Mouse (Mus musculus): Measurements from ENCODE around the gene Hmgn2.
"Not testable (repeated sequence)": the region's sequence is repeated elsewhere in the genome, so short reads cannot be mapped to it uniquely, and the experiment has no call there.

Hmgn2 gene

GRCm38 (mm10) chr4:133968150-133968921, at the start of gene Hmgn2:
Gene Hmgn2 (minus strand): TSS chr4:133968650.
- peak; percentile 69 for DNase-seq

- DNase-seq = no peak
Observed at GRCm38 (mm10) chr4:134017201-134017865, 48.9 kb upstream of the Hmgn2 start.

DNA sequence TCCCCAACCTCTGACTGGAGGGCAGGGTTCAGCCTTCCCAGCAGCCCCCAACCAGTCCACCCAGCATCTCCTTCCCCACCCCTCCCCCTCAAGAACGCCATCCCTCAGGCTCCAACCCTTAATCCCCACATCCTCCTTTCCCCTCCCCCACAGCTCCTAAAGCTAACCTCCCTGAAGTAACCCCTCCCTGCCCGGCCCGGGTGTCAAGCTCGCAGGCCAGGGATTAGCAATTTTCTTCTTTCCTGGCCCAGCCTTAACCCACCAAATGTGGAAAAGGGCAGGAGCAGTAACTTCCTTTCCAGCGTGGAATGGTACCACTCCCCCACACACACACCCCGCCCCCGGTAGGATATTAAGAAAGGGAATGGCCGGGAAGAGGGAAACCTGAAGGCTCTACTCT, 48.3 kb upstream of the Hmgn2 start:
- DNase-seq = no peak

GRCm38 (mm10) chr4:134016208-134016607, 47.8 kb upstream of the Hmgn2 start:
- DNase-seq = no peak

- DNase-seq = peak; percentile 69
Observed at GRCm38 (mm10) chr4:134012858-134013528, 44.5 kb upstream of the Hmgn2 start.

- no peak for DNase-seq
Observed at GRCm38 (mm10) chr4:134011450-134012414, 43.3 kb upstream of the Hmgn2 start.

DNA sequence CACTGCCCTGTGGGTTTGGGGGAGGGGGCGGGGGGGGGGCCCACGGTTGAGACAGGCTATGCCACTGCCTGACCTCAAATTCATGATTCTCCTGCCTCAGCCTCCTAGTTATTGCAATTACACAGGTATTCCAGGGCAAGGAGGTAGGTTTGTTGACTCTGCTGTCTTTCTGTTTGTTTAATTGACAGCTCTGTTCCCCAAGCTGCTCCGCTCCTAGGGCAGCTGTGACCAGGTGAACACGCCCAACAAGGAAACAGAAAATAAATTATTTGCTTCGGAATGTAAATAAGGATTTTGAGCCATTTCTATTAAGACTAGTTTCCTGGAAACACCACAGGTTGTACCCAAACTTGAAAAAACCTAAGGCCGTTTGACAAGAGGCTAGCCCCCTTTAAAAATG, 41.3 kb upstream of the Hmgn2 start:
- no peak for DNase-seq

- no peak for DNase-seq
Observed at GRCm38 (mm10) chr4:134006845-134007244, 38.4 kb upstream of the Hmgn2 start.

- no peak for DNase-seq
Observed at GRCm38 (mm10) chr4:134005581-134006358, 37.3 kb upstream of the Hmgn2 start.

DNA sequence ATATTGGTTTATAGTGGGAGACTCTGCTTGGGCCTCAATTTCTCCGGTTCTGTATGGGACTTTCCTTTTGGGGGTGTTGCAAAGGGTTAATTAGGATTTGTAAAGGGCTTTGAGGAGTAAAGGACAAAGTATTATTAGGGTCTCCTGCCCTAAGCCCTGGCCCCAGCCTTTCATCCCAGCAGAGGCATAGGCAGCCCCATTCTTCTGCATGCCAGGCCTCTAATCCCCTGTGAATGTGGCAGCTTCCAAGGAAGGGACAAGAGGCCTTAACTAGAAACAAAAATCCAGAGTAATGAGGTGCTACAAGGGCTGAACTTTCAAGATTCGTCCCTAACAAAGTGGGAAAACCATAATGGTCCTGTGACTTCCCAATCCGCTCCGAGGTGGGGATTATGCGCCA, 34.5 kb upstream of the Hmgn2 start:
- DNase-seq = no peak

DNA sequence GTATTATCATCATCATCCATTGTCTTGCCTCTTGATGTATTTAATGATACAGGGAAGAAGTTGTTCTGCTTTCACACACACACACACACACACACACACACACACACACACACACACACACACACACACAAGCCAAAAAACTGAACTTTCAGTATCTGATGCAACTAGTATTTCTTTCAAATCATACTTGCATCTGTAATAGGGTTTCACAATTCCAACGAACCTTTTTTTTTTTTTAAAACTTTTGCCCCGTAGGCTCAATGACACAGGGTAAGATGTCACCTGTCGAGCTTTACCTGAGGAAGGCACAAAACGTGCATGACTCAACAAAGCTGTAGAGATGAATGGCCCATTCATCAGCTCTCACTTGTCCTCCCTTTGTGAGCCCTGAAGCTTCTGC, 33.8 kb upstream of the Hmgn2 start:
- no peak for DNase-seq

GRCm38 (mm10) chr4:134001710-134002109, 33.3 kb upstream of the Hmgn2 start:
- no peak for DNase-seq

GRCm38 (mm10) chr4:134000466-134001438, 32.3 kb upstream of the Hmgn2 start, which contains the start of gene Dhdds:
Gene Dhdds (minus strand): TSS chr4:134000918.
- DNase-seq = peak; percentile 97

GRCm38 (mm10) chr4:133994697-133995096, 26.2 kb upstream of the Hmgn2 start:
- no peak for DNase-seq

GRCm38 (mm10) chr4:133991087-133991660, 22.7 kb upstream of the Hmgn2 start:
- DNase-seq = no peak

DNA sequence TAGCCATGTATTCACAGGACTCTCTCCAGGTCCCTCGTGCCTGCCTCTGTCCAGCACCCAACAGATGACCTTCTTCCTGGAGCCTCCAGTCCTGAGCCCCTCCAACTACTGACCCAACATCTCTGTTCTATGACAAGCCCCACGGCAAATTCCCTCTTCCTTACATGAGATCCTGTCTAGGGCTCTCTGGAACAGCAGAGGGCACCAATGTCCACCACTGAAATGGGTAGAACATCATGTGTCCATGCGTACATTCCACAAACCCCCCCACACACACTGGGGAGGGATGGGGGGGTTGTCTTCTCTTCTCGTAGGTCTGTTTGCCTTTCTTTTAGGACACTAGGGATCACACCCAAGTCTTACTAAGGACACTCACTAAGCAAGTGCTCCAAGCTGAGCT, 21.6 kb upstream of the Hmgn2 start:
- DNase-seq = no peak

- DNase-seq = not testable (repeated sequence)
Observed at GRCm38 (mm10) chr4:133988289-133988688, 19.8 kb upstream of the Hmgn2 start.

- DNase-seq = no peak
Observed at GRCm38 (mm10) chr4:133982936-133983335, 14.5 kb upstream of the Hmgn2 start.

DNA sequence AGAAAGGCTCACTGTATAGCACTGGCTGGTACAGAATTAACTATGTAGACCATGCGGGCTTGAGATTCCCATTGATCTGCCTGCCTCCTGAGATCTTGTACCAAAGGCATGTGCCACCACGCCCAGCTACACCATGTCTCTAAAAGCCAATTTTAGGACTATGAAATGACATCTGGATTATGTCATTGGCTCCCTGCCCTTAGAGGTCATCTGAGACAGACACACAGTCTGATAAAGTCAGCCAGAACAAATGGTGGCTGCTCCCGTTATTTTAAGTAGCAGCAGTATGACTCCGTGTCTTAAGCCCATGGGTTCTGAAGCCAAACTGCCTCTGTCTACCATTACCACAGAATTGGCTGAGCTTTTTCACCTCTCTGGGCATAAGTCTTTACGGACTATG, 12.0 kb upstream of the Hmgn2 start:
- no peak for DNase-seq

All from thymus, postnatal 4 days (tissue).